Mouse (Mus musculus) ES-E14 (cell line): Measurements from ENCODE around the gene Tmem62. TPM values are rescaled to one million over a fixed set of nuclear protein-coding genes. Genes with fewer than 3 reads are reported as not detected.

Source experiments
- DNase-seq: peaks from one replicate; pipeline ENCODE4 v3.0.0-alpha.2; 2013; ENCODE audit warnings: low read depth, low spot score
- H3K27ac ChIP-seq: 2 replicates; pipeline ENCODE4 v1.5.1; 2012; ENCODE audit warnings: low read depth, mild to moderate bottlenecking, low read length, moderate library complexity, mixed read lengths; ENCODE audit not compliant: poor library complexity, insufficient read depth, severe bottlenecking
- H3K36me3 ChIP-seq: 2 replicates; pipeline ENCODE4 v1.6.1; 2012; ENCODE audit warnings: mild to moderate bottlenecking, low read length, moderate library complexity, mixed read lengths; ENCODE audit not compliant: control insufficient read depth, poor library complexity, insufficient read depth, severe bottlenecking
- H3K4me1 ChIP-seq, 2 experiments: fragments of 150-350 bp in 1 of 2; sonication (generic) in 1 of 2; 2 replicates each; pipeline ENCODE4 v1.6.1; 2012; ENCODE audit warnings: low read length in 2 of 2, mild to moderate bottlenecking in 1 of 2, mixed read lengths in 1 of 2; ENCODE audit not compliant: control insufficient read depth in 2 of 2, insufficient read depth in 2 of 2, poor library complexity in 1 of 2
- H3K4me3 ChIP-seq, 2 experiments: fragments of 150-350 bp in 1 of 2; sonication (generic) in 1 of 2; 2 replicates each; pipeline ENCODE4 v1.5.1; 2012; ENCODE audit warnings: low read length in 2 of 2, low read depth in 1 of 2, mild to moderate bottlenecking in 1 of 2, mixed read lengths in 1 of 2; ENCODE audit not compliant: insufficient read depth in 1 of 2, poor library complexity in 1 of 2, severe bottlenecking in 1 of 2
- H3K9ac ChIP-seq: 2 replicates; pipeline ENCODE4 v1.6.1; 2012; ENCODE audit warnings: low read depth, mild to moderate bottlenecking, low read length, mixed read lengths; ENCODE audit not compliant: poor library complexity, insufficient read depth, severe bottlenecking
- H3K9me3 ChIP-seq: fragments of 150-350 bp; sonication (generic); 2 replicates; pipeline ENCODE4 v1.6.1; 2012; ENCODE audit warnings: low read depth, mild to moderate bottlenecking, low read length; ENCODE audit not compliant: control insufficient read depth, insufficient read depth
- CHD2 ChIP-seq: IDR thresholded peaks from 2 replicates; pipeline ENCODE4 v1.6.1; 2014; ENCODE audit warnings: mild to moderate bottlenecking, low read depth, low read length, inconsistent platforms
- HCFC1 ChIP-seq: IDR thresholded peaks from 2 replicates; pipeline ENCODE4 v1.6.1; 2012; ENCODE audit warnings: low read length, inconsistent platforms, borderline replicate concordance; ENCODE audit not compliant: insufficient read depth
- MAFK ChIP-seq: IDR thresholded peaks from 2 replicates; pipeline ENCODE4 v1.6.1; 2014; ENCODE audit warnings: mild to moderate bottlenecking, low read depth, low read length, inconsistent platforms; ENCODE audit not compliant: insufficient read depth
- ZC3H11A ChIP-seq: IDR thresholded peaks from 2 replicates; pipeline ENCODE4 v1.6.1; 2012; ENCODE audit warnings: low read depth, mild to moderate bottlenecking, inconsistent platforms, low read length, borderline replicate concordance
- ZNF384 ChIP-seq: IDR thresholded peaks from 2 replicates; pipeline ENCODE4 v1.6.1; 2012; ENCODE audit warnings: low read depth, low read length, inconsistent platforms
- in situ Hi-C, 2 experiments: fragments of 600-800 bp; cut with MboI; formaldehyde crosslinking; loops; one replicate each; pipeline ENCODE4 v1.15.1; 2025; ENCODE audit warnings: low sequenced_read_pairs in 2 of 2, inconsistent platforms in 1 of 2; ENCODE audit not compliant: unreplicated experiment in 2 of 2
- total RNA-seq: library from RNA; depleted of rRNA; stranded (reverse); fragments of 300-350 nt; gene quantifications from 2 replicates; pipeline ENCODE4 v1.2.3, GENCODE M21; 2012; rRNA removed

Tmem62 gene
- total RNA-seq, 1 experiment: 3.6 TPM

DNA sequence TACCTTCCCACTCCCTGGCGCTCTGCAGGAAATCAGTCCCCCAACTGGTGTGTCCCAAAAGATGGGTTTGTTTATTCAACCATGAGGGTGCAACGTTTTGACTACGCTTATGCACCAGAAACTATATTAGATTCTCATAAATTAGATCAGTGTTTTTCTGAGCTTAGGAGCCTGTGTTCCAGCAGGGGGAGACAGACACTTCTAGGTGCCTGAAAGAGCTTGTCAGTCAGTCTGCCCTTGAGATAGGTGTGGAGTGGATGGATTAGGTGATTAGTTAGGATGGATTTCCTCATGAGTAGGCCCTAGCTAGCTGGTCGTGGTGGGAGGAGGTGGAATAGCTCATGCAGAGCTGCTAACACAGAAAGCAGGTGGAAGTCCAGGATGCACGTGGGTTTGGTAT is 64.3 kb downstream of the Tmem62 start:
- Histone ChIP-seq H3K4me1 (peaks cover 3 to 4% of the 10 kb centered on the region in 2 experiments; a peak in 1 of 4 replicates), H3K27ac (no peak overlapping the region), H3K9me3 (no peaks in the 10 kb centered on the region), H3K9ac (no peak overlapping the region), H3K36me3 (no peaks in the 10 kb centered on the region), H3K4me3 (no peak overlapping the region)
- TF ChIP-seq ZC3H11A: no peak
- no peak for TF ChIP-seq CHD2
- no peak for TF ChIP-seq HCFC1
- TF ChIP-seq ZNF384: no peak
- TF ChIP-seq MAFK: no peak
- peak; percentile 12 for DNase-seq
- in situ Hi-C loops: no loop called here

DNA sequence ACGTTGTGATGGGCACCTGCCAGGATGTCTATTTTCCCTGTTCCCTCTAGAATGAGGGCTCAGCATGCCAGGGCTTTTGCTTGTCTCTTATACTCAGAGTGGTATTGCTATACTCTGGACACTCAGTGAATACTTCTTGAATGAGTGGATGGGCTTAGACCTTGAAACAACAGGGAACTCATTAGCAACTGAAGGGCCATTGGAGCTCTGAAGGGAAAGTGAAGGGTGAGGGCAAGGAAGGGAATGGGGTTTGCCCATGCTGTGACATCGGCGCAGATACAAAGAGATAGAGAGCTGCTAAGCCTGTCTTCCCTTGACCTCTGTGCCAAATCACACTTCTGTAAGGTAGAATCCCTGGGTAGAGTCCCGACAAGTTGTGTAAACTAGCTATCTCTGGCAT is 68.8 kb downstream of the Tmem62 start:
- no peak overlapping the region for H3K9ac ChIP-seq
- TF ChIP-seq ZC3H11A (no peak), MAFK (no peak), HCFC1 (no peak), ZNF384 (no peak), CHD2 (no peak)

GRCm38 (mm10) chr2:121052176-121052575 is 75.4 kb downstream of the Tmem62 start:
- in situ Hi-C loops: no loop called here
- TF ChIP-seq HCFC1 (no peak), MAFK (no peak), ZC3H11A (no peak)
- DNase-seq: no peak
- Histone ChIP-seq H3K9me3 (no peaks in the 10 kb centered on the region), H3K9ac (no peak overlapping the region), H3K27ac (no peak overlapping the region), H3K4me1 (peaks cover 0 to 2% of the 10 kb centered on the region in 2 experiments; a peak in 1 of 4 replicates), H3K4me3 (no peak overlapping the region), H3K36me3 (no peaks in the 10 kb centered on the region)

More for the DNA sequence above, 68.8 kb downstream of the Tmem62 start:
- Histone ChIP-seq H3K4me1 (peaks cover 3 to 6% of the 10 kb centered on the region in 2 experiments; a peak in 2 of 4 replicates), H3K9me3 (no peaks in the 10 kb centered on the region), H3K4me3 (no peak overlapping the region), H3K27ac (no peak overlapping the region), H3K36me3 (no peaks in the 10 kb centered on the region)
- in situ Hi-C loops: no loop called here
- peak; percentile 1 for DNase-seq

DNA sequence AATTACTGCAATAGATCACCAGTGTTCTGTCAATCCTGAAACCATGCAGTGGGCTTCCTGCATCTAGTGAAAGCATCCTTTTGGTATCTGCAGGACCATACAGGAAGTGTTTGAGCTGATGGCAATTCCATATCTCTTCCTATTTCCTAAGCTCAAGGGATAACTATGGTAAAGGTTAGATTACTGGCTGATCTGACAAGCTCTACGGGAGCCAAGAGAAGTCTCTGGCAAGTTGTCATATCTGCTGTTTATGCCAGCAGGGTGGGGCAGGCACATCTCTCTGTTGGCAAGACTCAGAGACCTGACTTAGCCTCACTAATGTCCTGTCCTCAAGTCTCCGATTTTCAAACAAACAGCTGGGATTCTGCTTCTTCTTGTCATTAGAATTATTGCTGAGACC is 77.2 kb downstream of the Tmem62 start:
- TF ChIP-seq CHD2 (no peak), ZC3H11A (no peak), ZNF384 (no peak)
- in situ Hi-C loops: no loop called here
- no peaks in the 10 kb centered on the region for H3K4me1 ChIP-seq
- no peak overlapping the region for H3K27ac ChIP-seq
- DNase-seq: no peak
- no peaks in the 10 kb centered on the region for H3K9me3 ChIP-seq
- H3K36me3 ChIP-seq: no peaks in the 10 kb centered on the region
- no peak overlapping the region for H3K4me3 ChIP-seq
- H3K9ac ChIP-seq: no peak overlapping the region

DNA sequence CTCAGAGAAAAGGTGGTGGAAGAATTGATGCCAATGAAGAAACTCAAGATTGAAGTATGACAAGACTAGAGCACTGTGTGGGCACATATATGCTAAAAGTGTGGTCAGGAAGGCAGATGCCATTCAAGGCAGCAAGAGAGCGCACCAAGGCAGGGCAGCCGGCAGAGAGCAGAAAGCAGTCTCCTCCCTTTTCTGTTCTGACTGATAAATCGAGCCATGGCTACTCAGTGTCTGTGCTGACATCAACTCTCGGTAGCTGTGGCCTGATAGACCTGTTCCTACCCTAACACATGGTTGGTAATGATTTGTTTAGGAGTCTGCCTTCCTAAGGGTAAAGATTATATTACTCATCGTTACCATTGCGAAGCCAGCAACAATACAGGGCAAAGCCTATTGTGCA is 79.1 kb downstream of the Tmem62 start:
- Histone ChIP-seq H3K36me3 (no peaks in the 10 kb centered on the region), H3K9me3 (no peaks in the 10 kb centered on the region), H3K27ac (no peak overlapping the region), H3K4me3 (no peak overlapping the region), H3K9ac (no peak overlapping the region), H3K4me1 (no peaks in the 10 kb centered on the region)
- TF ChIP-seq MAFK: no peak
- TF ChIP-seq CHD2: no peak
- no peak for TF ChIP-seq ZC3H11A
- TF ChIP-seq HCFC1: no peak
- no peak for TF ChIP-seq ZNF384
- DNase-seq: no peak
- in situ Hi-C loops: no loop called here

Other genes with a start within 250 kb of the Tmem62 start
- 22.4 and 31.6 TPM in 2 replicates for gene Cdan1, start 126.9 kb upstream of the Tmem62 start, total RNA-seq
- gene Ttbk2, start 126.4 kb upstream of the Tmem62 start, total RNA-seq: 6.0 TPM in 2 replicates
- 21.5 and 21.9 TPM in 2 replicates for gene Ubr1, start 6.3 kb upstream of the Tmem62 start, total RNA-seq
- 21.4 and 23.0 TPM in 2 replicates for gene Ccndbp1, start 31.4 kb downstream of the Tmem62 start, total RNA-seq
- gene Epb42, start 60.1 kb downstream of the Tmem62 start, total RNA-seq: not detected in 2 replicates
- not detected in 2 replicates for gene Tgm5, start 108.8 kb downstream of the Tmem62 start, total RNA-seq
- not detected in 2 replicates for gene Tgm7, start 132.8 kb downstream of the Tmem62 start, total RNA-seq
- 14.8 and 15.0 TPM in 2 replicates for gene Adal, start 163.4 kb downstream of the Tmem62 start, total RNA-seq
- gene Lcmt2, start 163.6 kb downstream of the Tmem62 start, total RNA-seq: 12.5 and 15.0 TPM in 2 replicates
- 38.1 and 45.9 TPM in 2 replicates for gene Tubgcp4, start 193.6 kb downstream of the Tmem62 start, total RNA-seq
- gene Zscan29, start 194.1 kb downstream of the Tmem62 start, total RNA-seq: 3.5 and 5.0 TPM in 2 replicates